Mouse (Mus musculus) bone marrow, adult 2 months (tissue): ENCODE measurements around the gene Cap2.

Source experiments
- CTCF ChIP-seq: fragments of 200-500 bp; IDR thresholded peaks from 2 replicates; pipeline ENCODE4 v1.5.1; 2011; ENCODE audit warnings: low read length, control low read depth; ENCODE audit not compliant: control insufficient read depth, insufficient read depth
- POLR2A ChIP-seq: fragments of 200-500 bp; IDR thresholded peaks from 2 replicates; pipeline ENCODE4 v1.6.1; 2011; ENCODE audit warnings: low read depth, mild to moderate bottlenecking, control low read depth, low read length, borderline replicate concordance; ENCODE audit not compliant: control insufficient read depth

DNA sequence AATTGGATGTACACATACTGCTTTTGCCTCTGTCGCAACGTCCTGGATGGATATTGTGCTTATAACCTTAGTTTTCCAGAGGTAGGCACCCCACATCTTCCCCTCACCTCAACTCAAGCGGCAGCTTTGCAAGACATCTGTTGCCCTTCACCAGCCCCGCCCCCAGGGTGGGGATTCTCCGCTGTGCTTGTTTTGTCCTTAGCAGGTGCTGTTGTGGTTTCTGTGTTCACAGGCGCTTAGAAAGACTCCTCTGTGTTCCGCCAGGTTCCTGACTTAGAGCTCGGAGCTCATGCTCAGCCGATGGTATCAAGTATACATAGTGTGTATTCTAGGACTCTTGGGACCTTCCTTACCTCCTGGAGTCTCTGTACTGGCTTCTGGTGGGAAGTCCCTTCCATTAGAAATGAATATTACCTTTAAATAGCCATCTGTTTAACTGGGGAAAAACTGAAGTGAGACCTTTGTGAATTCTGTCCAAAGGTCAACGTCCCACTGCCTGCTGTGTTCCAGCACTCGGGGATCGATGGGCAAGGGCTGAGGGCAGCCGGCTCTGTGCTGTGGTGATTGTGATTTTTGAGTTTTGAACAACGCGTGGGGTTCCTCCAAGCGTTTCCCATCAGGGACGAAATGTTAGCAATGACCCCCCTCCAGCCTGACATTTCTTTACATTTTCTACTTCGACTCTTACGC, 115.2 kb downstream of the Cap2 start:
- TF ChIP-seq POLR2A (no peak), CTCF (no peak)
